Mouse (Mus musculus) lung, postnatal 0 days (tissue): ENCODE measurements at regions not wholly inside any gene's neighbourhood (a gene's known extent, or its start where the extent isn't known, plus 50 kb on each side); places are given as distances from the start of the nearest gene placed in this dataset.

Experiments used
- CTCF ChIP-seq: IDR thresholded peaks from 2 replicates; pipeline ENCODE4 v1.5.1; 2016; ENCODE audit warnings: antibody characterized with exemption, mild to moderate bottlenecking
- EP300 ChIP-seq: IDR thresholded peaks from 2 replicates; pipeline ENCODE4 v1.6.1; 2016; ENCODE audit warnings: antibody characterized with exemption, mild to moderate bottlenecking, control low read depth

DNA sequence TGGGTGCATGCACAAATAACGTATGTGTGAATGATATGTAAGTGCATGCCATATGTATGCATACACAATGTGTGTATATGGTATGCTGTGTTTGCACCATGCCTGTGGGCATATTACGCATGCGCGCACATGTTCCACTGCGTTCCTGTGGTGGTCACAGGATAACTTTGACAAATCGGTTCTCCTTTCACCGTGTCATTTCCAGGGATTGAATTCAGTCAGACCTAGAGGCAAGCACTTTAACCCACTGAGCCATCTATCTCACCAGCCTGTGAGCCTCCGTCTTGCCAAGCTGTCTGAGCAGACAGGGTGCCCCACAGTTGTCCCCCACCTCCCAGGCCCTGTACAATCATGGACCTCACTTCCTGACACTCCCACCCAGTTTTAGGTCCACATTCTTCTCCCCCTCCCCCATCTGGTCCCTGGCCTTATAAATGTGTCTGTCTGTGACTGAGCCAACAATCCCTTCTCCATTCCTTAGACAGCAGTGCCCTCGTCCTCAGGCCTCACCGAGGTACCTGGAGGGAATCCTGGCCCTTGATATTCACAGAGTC, 81.8 kb upstream of the Ptpn1 start:
- TF ChIP-seq EP300 (no peak), CTCF (no peak)
